Mouse (Mus musculus): Measurements from ENCODE around the gene Fbxl16. TPM values are rescaled to one million over a fixed set of nuclear protein-coding genes. Genes with fewer than 3 reads are reported as not detected.

Gene Fbxl16
- total and polyA plus RNA-seq, 3 experiments: not detected

DNA sequence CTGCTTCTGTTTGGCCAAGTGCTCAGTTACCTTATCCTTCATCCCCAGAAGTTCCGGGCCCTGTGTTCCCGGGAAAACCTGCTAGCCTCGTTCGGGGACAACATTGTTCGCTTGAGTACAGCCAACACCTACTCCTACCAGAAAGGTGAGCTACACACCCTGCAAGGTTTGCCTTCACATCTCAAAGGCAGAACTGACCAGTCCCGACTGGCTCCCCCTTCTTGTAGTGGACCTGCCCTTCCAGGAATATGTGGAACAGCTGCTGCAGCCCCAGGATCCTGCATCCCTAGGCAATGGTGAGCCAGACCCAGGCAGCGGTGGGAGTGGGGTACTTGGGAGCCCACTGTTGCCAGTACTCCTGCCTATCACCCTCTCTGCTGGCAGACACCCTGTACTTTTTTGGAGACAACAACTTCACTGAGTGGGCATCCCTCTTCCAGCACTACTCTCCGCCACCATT lies 20.7 kb downstream of the Fbxl16 start:
- Histone ChIP-seq H3K79me2 (replicated peaks; ENCODE audit: control insufficient read depth, extremely low read depth, insufficient read depth, poor library complexity, severe bottlenecking) (peaks cover 14% of the 10 kb centered on the region), H3K27me3 (replicated peaks) (no peaks in the 10 kb centered on the region), H3K4me1 (ENCODE audit: control insufficient read depth in 1 of 2, insufficient read depth in 2 of 2) (peaks cover 24 to 61% of the 10 kb centered on the region in 2 experiments), H3K27ac (ENCODE audit: insufficient read depth, low read depth) (no peak overlapping the region), H3K36me3 (replicated peaks in 1 of 2; ENCODE audit: control insufficient read depth in 1 of 2, insufficient read depth in 1 of 2, low read length in 1 of 2) (peaks cover 49 to 73% of the 10 kb centered on the region in 2 experiments), H3K9me3 (replicated peaks; ENCODE audit: low read length) (no peaks in the 10 kb centered on the region), H3K4me3 (replicated peaks in 1 of 3; ENCODE audit: low read depth in 2 of 3, low read length in 2 of 3, poor library complexity in 1 of 3) (peak overlapping the region; percentile 43 to 64 (median 49)), H3K9ac (ENCODE audit: insufficient read depth, low read depth) (no peak overlapping the region), H3K4me2 (ENCODE audit: insufficient read depth, low read depth, poor library complexity, severe bottlenecking) (peak overlapping the region; percentile 30)
- DNase-seq (ENCODE audit: extremely low read depth): no peak
- TF ChIP-seq CHD2 (IDR thresholded peaks at IDR 0.05; ENCODE audit: low read length): no peak
- no peak for TF ChIP-seq MAFK (IDR thresholded peaks at IDR 0.05; ENCODE audit: insufficient replicate concordance, low read length)
- 0 out of 2 replicates have a peak, but pooled peaks have one; percentile 4 for TF ChIP-seq POLR2AphosphoS2 (IDR thresholded peaks at IDR 0.05; ENCODE audit: low read depth, low read length)
- in situ Hi-C loops (cut with MboI; ENCODE audit: low pct_ligation_motif_present, low pct_unique_long_range_greater_than_20kb, low sequenced_read_pairs) (no loop called here), dilution Hi-C loops (cut with MboI; ENCODE audit: extremely low pct_ligation_motif_present, extremely low pct_unique_long_range_greater_than_20kb, low sequenced_read_pairs) (no loop called here)

- TF ChIP-seq JUN (IDR thresholded peaks at IDR 0.05; ENCODE audit: insufficient read depth, low read depth, low read length) (no peak), MXI1 (IDR thresholded peaks at IDR 0.05; ENCODE audit: low read depth, low read length) (no peak), NELFE (IDR thresholded peaks at IDR 0.05; ENCODE audit: low read depth, low read length) (no peak), POLR2AphosphoS2 (IDR thresholded peaks at IDR 0.05; ENCODE audit: low read depth, low read length) (no peak), RCOR1 (conservative IDR thresholded peaks at IDR 0.05; ENCODE audit: low read depth, low read length) (no peak), USF2 (conservative IDR thresholded peaks at IDR 0.05; ENCODE audit: low read depth, low read length) (no peak), MYC (IDR thresholded peaks at IDR 0.05; ENCODE audit: low read depth, low read length) (no peak), USF1 (IDR thresholded peaks at IDR 0.05; ENCODE audit: low read depth, low read length) (no peak), ELF1 (IDR thresholded peaks at IDR 0.05; ENCODE audit: low read depth, low read length) (no peak), ZC3H11A (IDR thresholded peaks at IDR 0.05; ENCODE audit: low read depth, low read length) (no peak), ETS1 (conservative IDR thresholded peaks at IDR 0.05; ENCODE audit: low read depth, low read length) (no peak), MAX (IDR thresholded peaks at IDR 0.05; ENCODE audit: low read length) (no peak), E2F4 (IDR thresholded peaks at IDR 0.05; ENCODE audit: insufficient replicate concordance, low read depth, low read length) (no peak), NRF1 (IDR thresholded peaks at IDR 0.05; ENCODE audit: low read depth, low read length) (no peak), POLR2A (IDR thresholded peaks at IDR 0.05; ENCODE audit: low read depth, low read length) (no peak), PAX5 (IDR thresholded peaks at IDR 0.05; ENCODE audit: low read length) (no peak), BHLHE40 (IDR thresholded peaks at IDR 0.05; ENCODE audit: low read depth, low read length) (no peak), RAD21 (IDR thresholded peaks at IDR 0.05; ENCODE audit: low read depth, low read length) (no peak)
- H3K79me2 ChIP-seq (replicated peaks; ENCODE audit: control insufficient read depth, extremely low read depth, insufficient read depth, poor library complexity, severe bottlenecking): peaks cover 14% of the 10 kb centered on the region
- H3K4me3 ChIP-seq (replicated peaks in 1 of 3; ENCODE audit: low read depth in 2 of 3, low read length in 2 of 3, poor library complexity in 1 of 3): no peak overlapping the region
- no peak overlapping the region for H3K9ac ChIP-seq (ENCODE audit: insufficient read depth, low read depth)
- no peak for DNase-seq (ENCODE audit: extremely low read depth)
- no peaks in the 10 kb centered on the region for H3K27me3 ChIP-seq (replicated peaks)
- peaks cover 27 to 61% of the 10 kb centered on the region in 2 experiments for H3K4me1 ChIP-seq (ENCODE audit: control insufficient read depth in 1 of 2, insufficient read depth in 2 of 2)
- in situ Hi-C loops (cut with MboI; ENCODE audit: low pct_ligation_motif_present, low pct_unique_long_range_greater_than_20kb, low sequenced_read_pairs): no loop called here
- dilution Hi-C loops (cut with MboI; ENCODE audit: extremely low pct_ligation_motif_present, extremely low pct_unique_long_range_greater_than_20kb, low sequenced_read_pairs): no loop called here
- no peak overlapping the region for H3K4me2 ChIP-seq (ENCODE audit: insufficient read depth, low read depth, poor library complexity, severe bottlenecking)
- H3K27ac ChIP-seq (ENCODE audit: insufficient read depth, low read depth): no peak overlapping the region
- H3K9me3 ChIP-seq (replicated peaks; ENCODE audit: low read length): no peaks in the 10 kb centered on the region
- H3K36me3 ChIP-seq (replicated peaks in 1 of 2; ENCODE audit: control insufficient read depth in 1 of 2, insufficient read depth in 1 of 2, low read length in 1 of 2): peaks cover 56 to 77% of the 10 kb centered on the region in 2 experiments
These were observed 21.4 kb downstream of the Fbxl16 start for GRCm38 (mm10) chr17:25830200-25830753.

Data from CH12.LX (cell line).